Mouse (Mus musculus) G1E (cell line): ENCODE results near the gene Map4k4. TPM values are rescaled to one million over a fixed set of nuclear protein-coding genes. Genes with fewer than 3 reads are reported as not detected.

Experiments used
- ATAC-seq: 2 replicates; pipeline ENCODE4 v1.8.0; 2016; ENCODE audit warnings: mild to moderate bottlenecking; ENCODE audit not compliant: insufficient number of reproducible peaks, poor library complexity, low FRiP score, severe bottlenecking; ENCODE audit errors: extremely low read depth
- DNase-seq: peaks from one replicate; pipeline ENCODE4 v3.0.0; 2012; ENCODE audit warnings: low spot score
- H3K27me3 ChIP-seq: 2 replicates; pipeline ENCODE4 v1.6.1; 2012; ENCODE audit warnings: mild to moderate bottlenecking, low read length, inconsistent platforms; ENCODE audit not compliant: insufficient read depth
- H3K36me3 ChIP-seq: replicated peaks from 2 replicates; pipeline ENCODE3; 2012; ENCODE audit warnings: mild to moderate bottlenecking, inconsistent platforms
- H3K4me1 ChIP-seq: 2 replicates; pipeline ENCODE4 v1.6.1; 2012; ENCODE audit warnings: low read depth, low read length, inconsistent platforms, mixed read lengths; ENCODE audit not compliant: insufficient read depth
- H3K4me3 ChIP-seq: 2 replicates; pipeline ENCODE4 v1.5.1; 2012; ENCODE audit warnings: low read depth, mild to moderate bottlenecking, inconsistent platforms, low read length, moderate library complexity, mixed read lengths
- H3K9me3 ChIP-seq: replicated peaks from 2 replicates; pipeline ENCODE4 v1.6.1; 2012; ENCODE audit warnings: inconsistent platforms
- CTCF ChIP-seq: IDR thresholded peaks from 2 replicates; pipeline ENCODE4 v1.5.1; 2012; ENCODE audit warnings: low read depth, low read length, inconsistent platforms, mixed read lengths
- GATA1 ChIP-seq: IDR thresholded peaks from 2 replicates; pipeline ENCODE4 v1.6.1; 2012; ENCODE audit warnings: borderline replicate concordance, low read length, inconsistent platforms, mixed read lengths
- GATA2 ChIP-seq: IDR thresholded peaks from 2 replicates; pipeline ENCODE4 v1.6.1; 2012; ENCODE audit warnings: low read depth, low read length, inconsistent platforms, borderline replicate concordance
- POLR2AphosphoS5 ChIP-seq: IDR thresholded peaks from 2 replicates; pipeline ENCODE4 v1.6.1; 2012; ENCODE audit warnings: low read depth, low read length, inconsistent platforms; ENCODE audit not compliant: insufficient replicate concordance
- TAL1 ChIP-seq: conservative IDR thresholded peaks from 2 replicates; pipeline ENCODE4 v1.6.1; 2012; ENCODE audit warnings: low read depth, low read length, inconsistent platforms, mixed read lengths
- polyA plus RNA-seq: library from polyadenylated mRNA; stranded (reverse); fragments of >175 nt; gene quantifications from 2 replicates; pipeline ENCODE4 v1.2.3, GENCODE M21; 2012
- total RNA-seq, 2 experiments: library from RNA; stranded (forward) in 1 of 2; stranded (reverse) in 1 of 2; fragments of 200-1000 nt in 1 of 2; fragments of >200 nt in 1 of 2; fragmentation: Nextera tagmentation in 1 of 2; gene quantifications; 2 replicates each; pipeline ENCODE4 v1.2.3; 2014 to 2017

Map4k4 gene
- total and polyA plus RNA-seq, 3 experiments, result 0.01 to 0.93 TPM; not detected in 1

GRCm38 (mm10) chr1:39917855-39918516 lies 17.3 kb downstream of the Map4k4 start:
- no peaks in the 10 kb centered on the region for H3K4me1 ChIP-seq
- TF ChIP-seq GATA2 (no peak), CTCF (no peak), GATA1 (no peak), POLR2AphosphoS5 (no peak), TAL1 (no peak)
- H3K36me3 ChIP-seq, result no peaks in the 10 kb centered on the region
- H3K4me3 ChIP-seq, result no peak overlapping the region
- DNase-seq (no peak), ATAC-seq (no peak)
- H3K9me3 ChIP-seq, result no peaks in the 10 kb centered on the region; the same call in 1 of the 2 replicates
- peaks cover 9% of the 10 kb centered on the region; the same call in 1 of the 2 replicates for H3K27me3 ChIP-seq

DNA sequence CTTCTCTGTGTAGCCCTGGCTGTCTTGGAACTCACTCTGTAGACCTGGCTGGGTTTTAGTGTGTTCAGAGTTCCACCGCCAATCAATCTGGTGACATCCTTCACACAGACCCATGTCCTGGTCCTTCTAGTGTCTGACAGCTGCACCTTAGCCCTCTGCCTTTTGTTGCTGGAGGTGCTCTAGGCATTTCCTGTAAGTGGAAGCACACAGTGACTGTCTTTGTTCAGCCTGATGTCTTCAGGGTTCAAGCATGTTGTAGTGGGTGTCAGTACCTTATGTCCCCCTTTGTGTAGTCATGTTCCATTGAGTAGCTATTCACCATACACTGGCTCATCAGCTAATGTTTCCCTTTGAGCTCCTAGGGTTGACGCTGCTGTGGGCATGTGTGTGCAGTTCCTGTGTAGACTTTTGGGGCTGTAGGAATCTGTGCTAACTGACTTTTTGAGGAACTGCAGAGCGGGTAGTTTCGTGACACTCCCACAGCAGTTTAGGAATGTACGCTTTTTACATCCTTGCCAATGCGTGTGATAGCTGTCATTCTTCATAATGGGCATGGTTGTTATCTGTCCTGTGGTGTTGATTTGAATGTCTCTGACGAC lies 17.9 kb downstream of the Map4k4 start:
- TF ChIP-seq GATA1 (no peak), GATA2 (no peak), POLR2AphosphoS5 (no peak), CTCF (no peak), TAL1 (no peak)

DNA sequence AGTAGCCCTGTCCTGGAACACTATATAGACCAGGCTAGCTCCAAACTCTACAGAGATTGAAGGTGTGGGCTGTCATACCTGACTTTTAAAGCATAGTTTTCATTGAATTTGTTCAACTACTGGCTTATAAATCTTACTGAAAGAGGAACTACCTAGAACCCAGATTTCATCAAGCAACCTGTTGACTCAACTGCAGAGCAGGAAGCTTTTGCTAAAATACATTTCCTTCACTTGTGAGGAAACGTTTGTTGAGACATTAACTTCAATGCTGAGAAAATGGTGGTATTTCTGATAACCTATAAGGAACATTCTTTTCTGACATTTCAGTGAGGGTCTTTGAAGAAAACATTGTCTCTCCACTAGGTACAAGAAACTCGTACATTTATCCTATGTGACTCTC lies 19.9 kb downstream of the Map4k4 start:
- Histone ChIP-seq H3K27me3 (peaks cover 20% of the 10 kb centered on the region), H3K4me3 (no peak overlapping the region), H3K36me3 (no peaks in the 10 kb centered on the region), H3K4me1 (no peaks in the 10 kb centered on the region), H3K9me3 (no peaks in the 10 kb centered on the region; the same call in 1 of the 2 replicates)
- DNase-seq (no peak), ATAC-seq (no peak)
- TF ChIP-seq CTCF (no peak), POLR2AphosphoS5 (no peak), GATA2 (no peak), TAL1 (no peak)

More for the DNA sequence above, 17.9 kb downstream of the Map4k4 start:
- no peaks in the 10 kb centered on the region for H3K36me3 ChIP-seq
- H3K9me3 ChIP-seq, result no peaks in the 10 kb centered on the region; the same call in 1 of the 2 replicates
- peaks cover 15% of the 10 kb centered on the region for H3K27me3 ChIP-seq
- no peak for DNase-seq
- H3K4me1 ChIP-seq, result no peaks in the 10 kb centered on the region
- no peak for ATAC-seq
- no peak overlapping the region for H3K4me3 ChIP-seq

- Histone ChIP-seq H3K27me3 (peaks cover 22% of the 10 kb centered on the region), H3K36me3 (no peaks in the 10 kb centered on the region), H3K4me1 (no peaks in the 10 kb centered on the region), H3K9me3 (no peaks in the 10 kb centered on the region), H3K4me3 (no peak overlapping the region)
- TF ChIP-seq GATA1 (no peak), GATA2 (no peak), POLR2AphosphoS5 (no peak), CTCF (no peak), TAL1 (no peak)
- no peak for DNase-seq
- ATAC-seq, result no peak
Observed at GRCm38 (mm10) chr1:39921996-39922395, 21.3 kb downstream of the Map4k4 start.

GRCm38 (mm10) chr1:39922714-39923113 lies 22.0 kb downstream of the Map4k4 start:
- DNase-seq, result no peak
- Histone ChIP-seq H3K4me3 (no peak overlapping the region), H3K9me3 (no peaks in the 10 kb centered on the region), H3K27me3 (peaks cover 22% of the 10 kb centered on the region), H3K36me3 (no peaks in the 10 kb centered on the region), H3K4me1 (no peaks in the 10 kb centered on the region)
- no peak for ATAC-seq
- TF ChIP-seq CTCF, result no peak

DNA sequence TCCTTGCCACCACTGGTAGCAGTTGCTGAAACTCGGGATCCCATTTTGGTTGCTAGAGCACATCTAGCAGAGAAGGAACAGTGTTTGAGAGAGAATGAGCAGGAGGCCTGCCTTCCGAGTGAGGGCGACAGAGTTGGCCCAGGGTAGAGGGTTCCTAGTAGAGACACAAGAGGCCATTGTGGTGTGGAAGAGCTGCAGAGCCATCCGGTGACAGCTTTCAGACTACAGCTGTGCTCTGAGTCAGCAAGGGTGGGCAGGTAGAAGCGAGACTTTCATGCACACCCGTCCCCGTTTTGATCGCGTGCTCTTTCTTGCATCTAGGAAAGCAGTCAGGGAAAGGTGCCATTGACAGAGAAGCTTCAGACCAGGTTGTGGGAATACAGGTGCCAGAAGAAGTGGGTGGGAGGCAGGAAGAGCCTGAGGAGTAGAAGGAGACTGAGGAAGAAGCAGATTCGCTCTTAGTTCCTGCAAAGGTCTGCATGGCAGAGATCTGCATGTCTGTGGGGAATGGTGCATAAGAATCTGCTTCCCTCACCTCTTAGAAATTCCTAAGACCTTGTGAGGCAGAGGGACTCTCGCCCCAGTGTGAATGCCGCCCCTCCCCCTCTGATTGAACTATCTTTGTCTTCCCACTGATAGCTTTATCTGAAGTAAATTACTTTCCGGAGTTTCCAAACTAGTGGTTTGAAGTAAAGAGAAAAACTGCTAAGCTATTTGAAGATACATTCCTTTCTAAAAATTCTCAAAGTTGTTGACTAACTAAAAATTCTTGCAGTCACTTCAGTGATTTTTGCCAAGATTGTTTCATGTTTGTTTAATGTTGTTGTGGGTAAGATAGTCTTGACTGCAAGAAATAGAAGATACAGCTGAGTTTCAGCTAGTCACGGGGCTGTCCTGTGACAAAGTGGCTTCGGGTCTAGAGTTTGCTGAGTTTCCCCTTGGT lies 23.0 kb downstream of the Map4k4 start:
- TF ChIP-seq POLR2AphosphoS5 (no peak), GATA2 (no peak), GATA1 (no peak), TAL1 (no peak), CTCF (no peak)
- ATAC-seq (no peak), DNase-seq (no peak)
- Histone ChIP-seq H3K27me3 (peaks cover 22% of the 10 kb centered on the region), H3K36me3 (no peaks in the 10 kb centered on the region), H3K4me3 (no peak overlapping the region), H3K9me3 (no peaks in the 10 kb centered on the region), H3K4me1 (no peaks in the 10 kb centered on the region)
